Mouse (Mus musculus) limb, embryonic 11.5 days (tissue): Measurements from ENCODE around the gene Piga. TPM values are rescaled to one million over a fixed set of nuclear protein-coding genes. Genes with fewer than 3 reads are reported as not detected.

Source experiments
- ATAC-seq: fragments of 200-750 bp; cut with Nextera tagmentation; 2 replicates; pipeline ENCODE4 v1.8.0; 2017; ENCODE audit warnings: low read depth; ENCODE audit not compliant: insufficient number of reproducible peaks, low FRiP score, low TSS enrichment
- DNase-seq: peaks from one replicate; pipeline ENCODE4 v3.0.0-alpha.2; 2015; ENCODE audit warnings: low spot score
- H3K27ac ChIP-seq: fragments of 300-500 bp; sonication (generic); replicated peaks from 2 replicates; pipeline ENCODE4 v1.5.1; 2014; ENCODE audit warnings: low read depth, mild to moderate bottlenecking, low read length
- H3K27me3 ChIP-seq: fragments of 300-500 bp; sonication (generic); 2 replicates; pipeline ENCODE4 v1.6.1; 2014; ENCODE audit warnings: mild to moderate bottlenecking, low read length, mixed read lengths; ENCODE audit not compliant: control insufficient read depth, insufficient read depth
- H3K36me3 ChIP-seq: fragments of 300-500 bp; sonication (generic); 2 replicates; pipeline ENCODE4 v1.6.1; 2014; ENCODE audit warnings: mild to moderate bottlenecking, low read length, moderate library complexity, mixed read lengths; ENCODE audit not compliant: control insufficient read depth, insufficient read depth
- H3K4me1 ChIP-seq: fragments of 300-500 bp; sonication (generic); 2 replicates; pipeline ENCODE4 v1.6.1; 2014; ENCODE audit warnings: low read length, mixed read lengths; ENCODE audit not compliant: control insufficient read depth, insufficient read depth
- H3K4me2 ChIP-seq: fragments of 300-500 bp; sonication (generic); 2 replicates; pipeline ENCODE4 v1.6.1; 2014; ENCODE audit warnings: low read depth, mild to moderate bottlenecking, moderate library complexity; ENCODE audit not compliant: severe bottlenecking
- H3K4me3 ChIP-seq: fragments of 300-500 bp; sonication (generic); 2 replicates; pipeline ENCODE4 v1.5.1; 2014; ENCODE audit warnings: low read depth, low read length
- H3K9ac ChIP-seq: fragments of 300-500 bp; sonication (generic); 2 replicates; pipeline ENCODE4 v1.6.1; 2014; ENCODE audit warnings: mild to moderate bottlenecking, low read length
- H3K9me3 ChIP-seq: fragments of 300-500 bp; sonication (generic); 2 replicates; pipeline ENCODE4 v1.6.1; 2016; ENCODE audit warnings: low read length; ENCODE audit not compliant: control insufficient read depth
- WGBS: fragments of 180-500 bp; shearing (Covaris S2); extraction: QIAGEN DNeasy Blood & Tissue Kit; methylation state at CpG from one replicate; pipeline ENCODE4 v1.1.7; 2014; 5-methylcytosine and 5-hydroxymethylcytosine counted together
- polyA plus RNA-seq: library from polyadenylated mRNA; unstranded; fragments of >200 nt; fragmentation: Nextera tagmentation; extraction: Ambion mirVana; gene quantifications from 2 replicates; pipeline ENCODE4 v1.2.1, GENCODE M21; 2014

Gene Piga
- polyA plus RNA-seq, 1 experiment from 2014 or later: 20.1 TPM

- no peak overlapping the region for H3K4me2 ChIP-seq
- WGBS: 79% methylated on average over 1 of the region's 1 CpGs
- DNase-seq: no peak
- H3K4me1 ChIP-seq: no peaks in the 10 kb centered on the region
- no peak for ATAC-seq
- no peak overlapping the region for H3K27ac ChIP-seq
- H3K4me3 ChIP-seq: no peak overlapping the region
- H3K27me3 ChIP-seq: 0 out of 2 replicates have a peak, but pooled peaks cover 2% of the 10 kb centered on the region
- no peaks in the 10 kb centered on the region for H3K9me3 ChIP-seq
- 0 out of 2 replicates have a peak, but pooled peaks cover 2% of the 10 kb centered on the region for H3K36me3 ChIP-seq
- H3K9ac ChIP-seq: no peak overlapping the region
These were observed 5.2 kb downstream of the Piga start for GRCm38 (mm10) chrX:164424821-164425220.

GRCm38 (mm10) chrX:164427295-164427694 is 7.7 kb downstream of the Piga start:
- Histone ChIP-seq H3K4me1 (no peaks in the 10 kb centered on the region), H3K4me3 (no peak overlapping the region), H3K36me3 (0 out of 2 replicates have a peak, but pooled peaks cover 2% of the 10 kb centered on the region), H3K27ac (no peak overlapping the region), H3K9me3 (no peaks in the 10 kb centered on the region), H3K9ac (no peak overlapping the region), H3K4me2 (no peak overlapping the region), H3K27me3 (no peaks in the 10 kb centered on the region)
- DNase-seq (no peak), ATAC-seq (no peak)
- 85% methylated on average over 4 of the region's 4 CpGs for WGBS

- Histone ChIP-seq H3K4me3 (no peak overlapping the region), H3K4me1 (no peaks in the 10 kb centered on the region), H3K27me3 (no peaks in the 10 kb centered on the region), H3K9me3 (no peaks in the 10 kb centered on the region), H3K4me2 (no peak overlapping the region), H3K36me3 (0 out of 2 replicates have a peak, but pooled peaks cover 2% of the 10 kb centered on the region), H3K9ac (no peak overlapping the region), H3K27ac (no peak overlapping the region)
- DNase-seq (no peak), ATAC-seq (no peak)
- WGBS: 86% methylated on average over 2 of the region's 2 CpGs
These were observed 8.6 kb downstream of the Piga start for GRCm38 (mm10) chrX:164428224-164428623.

- 88% methylated on average over 6 of the region's 6 CpGs for WGBS
- 0 out of 2 replicates have a peak, but pooled peaks cover 2% of the 10 kb centered on the region for H3K36me3 ChIP-seq
- ATAC-seq (no peak), DNase-seq (no peak)
- H3K27me3 ChIP-seq: no peaks in the 10 kb centered on the region
- H3K9ac ChIP-seq: no peak overlapping the region
- H3K4me3 ChIP-seq: no peak overlapping the region
- no peaks in the 10 kb centered on the region for H3K9me3 ChIP-seq
- H3K4me2 ChIP-seq: no peak overlapping the region
- H3K4me1 ChIP-seq: no peaks in the 10 kb centered on the region
- H3K27ac ChIP-seq: no peak overlapping the region
These were observed 11.0 kb downstream of the Piga start for GRCm38 (mm10) chrX:164430621-164431020.

- no peaks in the 10 kb centered on the region for H3K9me3 ChIP-seq
- no peak overlapping the region for H3K4me3 ChIP-seq
- no peak overlapping the region for H3K9ac ChIP-seq
- H3K27me3 ChIP-seq: peaks cover 2% of the 10 kb centered on the region; the same call in 1 of the 2 replicates
- WGBS: 97% methylated on average over 2 of the region's 2 CpGs
- no peak overlapping the region for H3K4me2 ChIP-seq
- no peak for DNase-seq
- no peak overlapping the region for H3K27ac ChIP-seq
- 0 out of 2 replicates have a peak, but pooled peaks cover 2% of the 10 kb centered on the region for H3K36me3 ChIP-seq
- no peak for ATAC-seq
- H3K4me1 ChIP-seq: no peaks in the 10 kb centered on the region
These were observed 11.5 kb downstream of the Piga start for GRCm38 (mm10) chrX:164431133-164431532.

GRCm38 (mm10) chrX:164431541-164431940 is 12.0 kb downstream of the Piga start:
- Histone ChIP-seq H3K4me2 (no peak overlapping the region), H3K9me3 (no peaks in the 10 kb centered on the region), H3K36me3 (0 out of 2 replicates have a peak, but pooled peaks cover 2% of the 10 kb centered on the region), H3K4me1 (no peaks in the 10 kb centered on the region), H3K4me3 (no peak overlapping the region), H3K27me3 (peaks cover 2% of the 10 kb centered on the region; the same call in 1 of the 2 replicates), H3K9ac (no peak overlapping the region), H3K27ac (no peak overlapping the region)
- ATAC-seq: no peak
- no peak for DNase-seq
- WGBS: 89% methylated on average over 6 of the region's 6 CpGs

- 92% methylated on average over 9 of the region's 9 CpGs for WGBS
- 0 out of 2 replicates have a peak, but pooled peaks cover 2% of the 10 kb centered on the region for H3K36me3 ChIP-seq
- DNase-seq: no peak
- H3K9me3 ChIP-seq: no peaks in the 10 kb centered on the region
- peaks cover 2% of the 10 kb centered on the region; the same call in 1 of the 2 replicates for H3K27me3 ChIP-seq
- no peaks in the 10 kb centered on the region for H3K4me1 ChIP-seq
- H3K9ac ChIP-seq: no peak overlapping the region
- no peak for ATAC-seq
- no peak overlapping the region for H3K4me2 ChIP-seq
- no peak overlapping the region for H3K4me3 ChIP-seq
- H3K27ac ChIP-seq: no peak overlapping the region
These were observed 13.1 kb downstream of the Piga start for GRCm38 (mm10) chrX:164432682-164433081.

GRCm38 (mm10) chrX:164436709-164437108 is 17.1 kb downstream of the Piga start, which contains the start of gene Asb11:
Asb11 (plus strand) TSS chrX:164436994.
- no peak within 1 kb of the TSS for H3K4me2 ChIP-seq
- no peaks in the 10 kb centered on the region for H3K4me1 ChIP-seq
- H3K27me3 ChIP-seq: peaks cover 10% of the 10 kb centered on the region
- no peak within 1 kb of the TSS for H3K4me3 ChIP-seq
- H3K27ac ChIP-seq: no peak within 1 kb of the TSS
- H3K9me3 ChIP-seq: no peaks in the 10 kb centered on the region
- 66% methylated on average over 8 of the region's 8 CpGs for WGBS
- no peaks in the 10 kb centered on the region for H3K36me3 ChIP-seq
- no peak for DNase-seq
- no peak within 1 kb of the TSS for H3K9ac ChIP-seq
- ATAC-seq: no peak

GRCm38 (mm10) chrX:164439462-164439861 is 19.9 kb downstream of the Piga start:
- H3K4me2 ChIP-seq: no peak overlapping the region
- no peak overlapping the region for H3K9ac ChIP-seq
- no peak for ATAC-seq
- H3K4me3 ChIP-seq: no peak overlapping the region
- no peaks in the 10 kb centered on the region for H3K36me3 ChIP-seq
- H3K4me1 ChIP-seq: no peaks in the 10 kb centered on the region
- no peaks in the 10 kb centered on the region for H3K9me3 ChIP-seq
- 86% methylated on average over 7 of the region's 7 CpGs for WGBS
- no peak overlapping the region for H3K27ac ChIP-seq
- no peak for DNase-seq
- peaks cover 12% of the 10 kb centered on the region for H3K27me3 ChIP-seq
